Mouse (Mus musculus) heart, adult 2 months (tissue): ENCODE data around the gene Neb.

ENCODE experiments used
- CTCF ChIP-seq: fragments of 200-600 bp; IDR thresholded peaks from 2 replicates; pipeline ENCODE4 v1.8.1; 2022; ENCODE audit warnings: antibody characterized with exemption, mild to moderate bottlenecking, moderate library complexity
- EP300 ChIP-seq: fragments of 200-500 bp; IDR thresholded peaks from 2 replicates; pipeline ENCODE4 v1.6.1; 2011; ENCODE audit warnings: low read depth, low read length, control low read depth; ENCODE audit not compliant: insufficient read depth
- POLR2A ChIP-seq: fragments of 200-500 bp; IDR thresholded peaks from 2 replicates; pipeline ENCODE4 v1.6.1; 2011; ENCODE audit warnings: mild to moderate bottlenecking, low read depth, low read length, control low read depth; ENCODE audit not compliant: insufficient read depth

DNA sequence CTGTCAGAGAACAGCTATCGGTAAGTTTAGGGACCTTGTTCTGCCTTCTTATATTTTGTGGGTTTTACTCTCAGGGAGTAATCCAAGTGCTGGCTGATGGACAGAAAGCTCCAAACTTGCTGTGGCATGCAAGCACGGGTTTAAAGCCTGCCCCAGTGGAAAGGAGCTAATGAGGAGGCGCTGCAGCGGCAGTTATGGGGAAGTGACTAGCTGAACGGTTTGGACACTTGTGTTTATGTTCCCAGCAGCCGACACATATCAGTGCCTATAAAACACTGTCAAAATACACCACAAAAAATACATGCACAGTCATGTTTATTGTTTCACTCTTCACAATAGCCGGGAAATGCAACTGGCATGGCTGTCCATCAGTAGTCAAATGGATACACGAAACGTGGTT is 81.5 kb downstream of the Neb start:
- no peak for TF ChIP-seq POLR2A
- TF ChIP-seq CTCF = no peak
- TF ChIP-seq EP300 = no peak
